Mouse (Mus musculus) embryo, embryonic 9.5 days (tissue): ENCODE measurements around the gene Il5.

ENCODE experiments used
- DNase-seq: peaks from one replicate; pipeline ENCODE4 v3.0.0-alpha.2; 2017; ENCODE audit errors: extremely low spot score

The Il5 gene

DNA sequence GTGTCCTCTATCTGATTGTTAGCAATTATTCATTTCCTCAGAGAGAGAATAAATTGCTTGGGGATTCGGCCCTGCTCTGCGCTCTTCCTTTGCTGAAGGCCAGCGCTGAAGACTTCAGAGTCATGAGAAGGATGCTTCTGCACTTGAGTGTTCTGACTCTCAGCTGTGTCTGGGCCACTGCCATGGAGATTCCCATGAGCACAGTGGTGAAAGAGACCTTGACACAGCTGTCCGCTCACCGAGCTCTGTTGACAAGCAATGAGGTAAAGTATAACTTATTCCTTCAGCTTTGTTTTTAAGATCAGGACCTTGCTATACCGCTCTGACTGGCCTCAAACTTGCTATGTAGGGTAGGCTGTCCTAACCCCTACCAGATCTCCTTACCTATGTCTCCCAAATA lies at the start of gene Il5:
Gene Il5 (plus strand): TSS at position 80 of the 400 bp plus-strand sequence.
- no peak for DNase-seq

DNA sequence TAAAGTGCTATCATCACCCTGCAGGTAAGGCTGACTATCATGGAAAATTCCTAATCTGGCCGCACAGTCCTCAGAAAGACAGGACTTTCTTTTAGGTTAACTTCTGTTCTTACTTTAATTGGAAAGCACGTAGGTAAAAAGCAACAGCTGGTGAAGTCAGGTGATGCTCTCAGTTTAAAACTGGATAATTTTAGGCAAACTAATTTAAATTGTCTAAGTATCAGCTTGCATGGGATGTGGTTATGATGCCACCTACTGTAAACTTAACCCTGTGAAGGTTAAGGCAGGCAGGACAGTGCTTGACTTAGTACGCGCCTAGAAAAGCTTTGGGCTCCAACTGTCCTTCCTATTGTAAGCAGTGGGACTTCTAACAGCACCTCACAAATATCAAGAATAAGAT lies 49.2 kb upstream of the Il5 start:
- DNase-seq = no peak

DNA sequence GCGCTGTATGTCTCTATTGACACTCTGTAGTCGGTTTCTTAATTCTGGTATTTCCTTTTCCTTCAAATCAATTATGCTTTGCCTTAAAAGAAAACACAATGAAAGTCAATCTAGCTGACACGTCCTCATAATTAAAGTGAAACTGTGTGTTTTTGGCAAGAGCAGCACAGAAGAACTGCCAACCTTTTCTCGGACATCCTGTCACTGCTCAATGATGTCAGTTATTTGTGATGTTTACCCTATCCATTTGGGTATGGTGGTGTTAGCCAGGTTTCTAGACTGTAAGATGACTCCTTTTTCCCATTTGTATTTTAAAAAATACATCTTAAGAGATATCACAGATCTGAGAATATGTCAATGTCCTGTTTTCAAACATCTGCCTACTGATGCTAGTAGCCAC lies 40.5 kb upstream of the Il5 start:
- DNase-seq = no peak

DNA sequence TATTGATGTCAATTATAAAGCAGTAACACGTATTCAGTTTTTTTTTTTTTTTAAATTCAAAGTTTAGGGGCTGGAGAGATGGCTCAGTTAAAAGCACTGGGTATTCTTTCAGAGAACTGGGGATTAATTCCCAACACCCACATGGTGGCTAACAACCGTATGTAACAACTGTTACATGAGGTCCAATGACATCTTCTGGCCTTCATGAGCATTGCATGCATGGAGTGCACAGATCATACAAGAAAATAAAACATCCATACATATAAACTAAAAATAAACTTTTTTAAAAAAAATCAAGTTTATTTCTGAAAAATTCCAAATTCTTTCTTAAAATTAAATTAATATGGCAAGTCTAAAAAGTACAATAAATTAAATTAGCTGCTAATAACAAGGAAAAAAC lies 38.9 kb upstream of the Il5 start:
- no peak for DNase-seq

DNA sequence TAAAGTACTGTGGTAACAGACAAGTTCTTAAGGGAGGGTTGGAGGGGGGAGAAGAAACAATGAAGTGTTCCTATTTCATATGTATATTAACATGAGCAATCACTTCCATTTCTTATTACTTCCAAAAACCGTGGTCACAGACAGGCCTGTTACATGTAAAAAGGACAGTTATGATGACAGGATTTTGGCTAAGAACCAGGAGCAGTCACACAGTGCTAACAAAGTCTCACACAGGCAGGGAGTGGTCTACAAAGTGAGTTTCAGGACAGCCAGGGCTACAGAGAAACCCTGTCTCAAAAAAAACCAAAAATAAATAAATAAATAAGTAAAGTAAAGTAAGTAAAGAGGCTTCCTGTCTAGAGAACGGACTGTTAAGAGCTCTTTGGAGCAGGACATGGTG lies 38.4 kb upstream of the Il5 start:
- no peak for DNase-seq

DNA sequence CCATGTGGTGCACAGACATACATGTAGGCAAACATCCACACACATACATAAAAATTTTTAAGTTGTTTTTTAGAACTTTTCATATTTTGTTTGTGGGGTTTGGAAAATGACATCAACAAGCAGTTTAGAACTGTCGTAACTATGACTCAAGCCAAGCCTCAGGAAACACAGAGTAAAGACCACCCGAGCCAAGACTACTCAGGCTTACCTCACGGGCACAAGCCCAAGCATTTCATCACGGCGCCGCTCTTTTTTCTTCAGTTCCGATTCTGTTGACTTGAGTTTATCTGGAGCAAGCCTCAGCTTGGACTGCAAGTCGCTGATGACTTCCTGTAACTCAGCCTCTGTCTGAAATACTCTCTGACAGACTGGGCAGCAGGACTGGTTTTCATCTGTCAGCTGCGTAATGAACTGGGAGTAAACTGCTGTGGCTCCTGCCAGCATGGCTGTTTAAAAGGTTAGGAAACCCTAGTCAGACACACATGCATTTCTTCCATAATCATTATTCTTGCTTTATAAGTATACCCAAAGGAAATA lies 37.5 kb upstream of the Il5 start:
- DNase-seq = no peak

DNA sequence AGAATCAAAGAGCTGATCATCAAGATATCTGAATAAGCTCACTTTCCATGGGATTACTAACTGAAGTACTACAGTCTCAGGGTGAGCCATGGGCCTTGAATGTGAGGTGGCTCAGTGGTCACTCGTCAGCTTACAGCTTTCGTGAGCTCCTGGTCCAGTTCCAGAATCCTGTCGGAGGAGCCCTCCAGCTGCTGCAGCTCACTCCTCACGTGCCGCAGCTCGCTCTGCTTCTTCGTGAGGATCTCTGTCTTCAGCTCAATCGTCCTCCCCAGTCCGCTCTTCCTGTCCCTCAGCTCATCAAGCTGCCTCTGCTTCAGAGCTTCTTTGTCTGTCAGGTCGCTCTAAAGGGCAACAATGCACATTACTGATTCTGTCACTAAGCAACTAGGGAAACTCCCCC lies 28.6 kb upstream of the Il5 start:
- no peak for DNase-seq

DNA sequence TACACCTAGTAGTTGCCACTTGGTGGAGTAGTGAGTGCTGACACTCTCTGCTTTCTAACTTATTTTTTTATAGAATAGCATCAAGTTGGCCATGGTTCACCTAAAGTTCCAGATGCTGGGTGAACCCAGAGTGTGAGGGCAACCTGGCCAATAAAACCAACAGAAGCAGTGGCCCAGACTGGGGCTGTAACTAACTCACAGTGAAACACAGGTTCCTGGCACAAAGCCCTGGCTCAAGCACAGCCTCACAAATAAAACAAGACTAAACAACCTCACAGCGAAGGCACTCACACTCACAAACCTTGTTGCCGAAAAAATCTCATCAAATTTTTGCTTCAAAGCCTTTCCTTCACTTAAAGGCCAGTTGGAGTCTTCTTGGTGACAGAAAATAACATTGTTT lies 22.1 kb upstream of the Il5 start:
- no peak for DNase-seq

DNA sequence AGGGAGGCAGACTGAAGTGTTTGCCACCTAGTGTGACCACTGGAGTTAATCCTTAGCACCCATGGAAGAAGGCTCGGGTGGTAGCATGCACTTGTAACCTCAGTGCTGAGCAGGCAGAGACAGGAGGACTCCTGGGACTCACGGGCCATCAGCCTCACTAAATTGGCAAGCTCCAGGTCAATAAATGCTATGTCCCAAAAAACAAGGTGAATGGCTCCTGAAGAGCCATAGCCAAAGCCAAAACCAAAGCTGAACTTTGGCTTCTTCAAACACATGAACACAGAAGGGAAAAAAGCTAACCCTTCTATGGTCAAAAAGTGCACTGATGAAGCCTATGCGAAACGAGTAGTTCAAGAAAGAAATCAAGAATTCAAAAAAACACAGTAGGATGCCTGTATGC lies 21.2 kb upstream of the Il5 start:
- no peak for DNase-seq

DNA sequence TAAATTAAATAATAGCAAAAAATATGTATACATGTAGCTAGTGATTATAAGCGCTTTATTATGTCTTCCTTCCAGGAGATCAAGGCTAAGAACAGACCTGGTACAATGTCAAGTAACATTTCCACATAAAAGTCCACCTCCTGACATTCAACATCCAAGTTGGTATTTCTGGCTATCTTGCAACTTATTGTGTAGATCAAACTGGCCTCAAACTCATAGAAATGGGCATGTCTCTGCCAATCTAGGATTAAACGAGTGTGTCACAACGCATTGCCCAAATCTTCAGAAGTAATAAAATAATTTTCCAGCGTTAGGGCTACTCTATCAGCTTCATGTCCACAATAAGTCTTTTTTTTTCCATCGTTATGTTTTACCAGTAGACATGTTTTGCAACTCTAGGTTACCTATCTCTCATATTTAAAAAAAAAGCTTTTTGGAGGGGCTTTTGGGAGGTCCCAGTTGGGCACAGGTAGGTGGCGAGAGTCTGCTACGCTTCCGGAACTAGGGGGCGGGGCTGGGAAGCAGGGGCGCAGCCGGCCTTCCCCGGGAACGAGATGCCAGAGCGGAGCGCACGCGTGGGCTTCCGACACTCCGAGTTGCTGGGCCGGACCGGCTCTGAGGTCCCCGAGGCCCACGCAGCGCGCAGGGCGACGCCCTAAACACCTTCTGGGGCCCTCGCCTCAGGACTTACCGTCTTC lies 14.2 kb upstream of the Il5 start:
- DNase-seq = peak; percentile 1

DNA sequence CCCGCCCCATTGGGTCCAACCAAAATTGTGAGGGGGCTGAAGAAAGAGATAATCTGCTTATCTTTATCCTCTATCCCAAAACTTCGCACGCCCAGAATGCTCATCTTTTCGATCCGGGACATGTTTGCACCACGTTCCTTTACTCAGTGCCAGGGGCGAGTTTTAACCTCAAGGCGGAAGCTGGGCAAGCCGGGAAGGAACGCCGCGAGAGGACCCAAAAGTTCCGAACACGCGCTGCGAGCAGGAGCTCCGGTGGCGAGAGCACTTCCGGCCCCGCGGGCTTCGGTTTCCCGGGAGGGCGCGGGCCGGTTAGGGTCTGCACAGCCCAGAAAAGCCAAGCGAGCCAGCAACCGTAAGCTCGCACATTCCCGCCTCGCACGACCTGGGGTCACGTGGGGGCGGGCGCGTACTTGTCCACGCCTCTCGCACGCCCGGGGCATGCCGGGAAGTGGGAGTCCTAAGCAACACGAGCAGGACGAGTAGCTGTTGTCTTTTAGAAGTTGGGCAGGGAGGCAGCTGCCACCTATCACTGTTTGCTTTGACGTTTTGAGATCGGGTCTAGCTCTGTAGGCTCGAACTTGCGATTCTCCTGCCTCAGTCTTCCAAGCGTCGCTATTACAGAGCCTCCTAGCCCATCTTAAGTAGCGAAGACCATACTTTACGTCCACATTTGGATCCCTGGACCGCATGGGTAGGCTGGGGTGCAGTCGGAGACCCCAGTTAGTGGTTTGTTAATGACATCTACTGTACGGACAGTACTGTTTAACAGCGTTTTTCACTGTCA lies 13.5 kb upstream of the Il5 start, which contains the start of gene Rad50:
Gene Rad50 (minus strand): TSS at position 386 of the 784 bp plus-strand sequence.
- DNase-seq = peak; percentile 92

DNA sequence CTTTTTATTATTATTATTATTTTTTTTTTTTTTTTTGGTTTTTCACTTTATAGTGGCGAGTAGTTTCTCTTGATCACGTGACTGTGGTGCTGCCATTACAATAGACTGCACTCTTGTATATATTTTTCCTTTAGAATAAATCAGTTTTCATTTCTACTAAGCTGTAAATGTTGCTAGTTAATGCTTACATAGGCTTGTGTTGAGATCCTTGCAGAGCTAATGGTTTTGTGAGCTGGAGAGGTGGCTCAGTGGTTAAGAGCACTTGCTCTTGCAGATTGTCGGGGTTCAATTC lies 12.9 kb upstream of the Il5 start:
- peak; percentile 4 for DNase-seq

DNA sequence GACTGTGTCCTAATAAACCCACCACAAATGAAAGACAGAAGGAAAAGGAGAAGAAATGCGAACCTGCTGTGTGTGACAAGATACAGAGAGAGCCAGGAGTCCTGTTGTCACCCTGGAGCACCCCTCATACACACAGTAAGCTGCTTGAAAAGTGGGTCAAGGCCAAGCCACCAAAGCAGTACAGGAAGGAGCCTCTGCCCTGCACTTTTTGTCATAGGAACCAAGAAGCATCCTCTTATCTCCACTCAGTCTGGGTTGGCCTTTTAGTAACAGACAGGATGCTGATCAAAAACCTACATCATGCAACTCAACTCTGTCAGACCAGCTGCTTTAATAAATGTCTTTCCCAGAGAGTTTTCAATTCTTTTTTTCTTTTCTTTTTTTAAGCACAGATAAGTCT lies 893 bp upstream of the Il5 start:
- no peak for DNase-seq

DNA sequence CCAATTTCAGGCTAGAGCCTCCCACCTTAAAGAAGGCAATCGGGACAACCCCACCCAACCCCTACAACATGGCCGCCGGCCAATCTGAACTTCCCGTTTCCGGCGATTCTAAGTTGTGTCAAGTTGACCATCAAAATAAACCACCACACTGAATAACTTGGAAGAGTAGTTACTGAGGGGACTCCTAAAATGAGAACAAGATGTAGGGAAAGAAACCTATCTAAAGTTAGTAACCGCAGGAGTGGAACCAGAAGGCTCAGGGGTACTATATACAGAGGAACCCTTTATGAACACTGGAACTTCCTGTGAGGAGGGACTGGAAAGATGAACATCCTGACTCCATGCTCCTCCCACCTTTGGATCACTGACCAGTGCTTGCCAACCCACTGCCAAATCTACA lies 10.9 kb downstream of the Il5 start:
- no peak for DNase-seq

DNA sequence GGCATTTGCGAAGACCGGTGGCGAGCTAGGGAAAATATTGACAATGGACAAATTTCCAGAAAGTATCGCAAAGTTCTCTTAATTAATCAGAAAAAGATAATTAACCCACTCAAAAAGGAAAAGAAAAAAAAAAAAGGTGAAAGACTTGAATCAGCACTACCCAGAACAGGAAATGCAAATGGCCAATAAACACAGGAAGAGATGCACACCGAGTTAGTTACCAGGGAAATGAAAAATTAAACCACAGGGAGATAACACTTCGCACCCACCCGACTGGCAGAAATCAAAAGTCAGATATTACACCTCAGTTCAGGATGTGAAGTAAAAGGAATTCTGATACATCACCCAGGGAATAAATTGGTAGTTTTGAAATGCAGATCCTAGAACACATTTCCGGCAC lies 11.7 kb downstream of the Il5 start:
- no peak for DNase-seq

DNA sequence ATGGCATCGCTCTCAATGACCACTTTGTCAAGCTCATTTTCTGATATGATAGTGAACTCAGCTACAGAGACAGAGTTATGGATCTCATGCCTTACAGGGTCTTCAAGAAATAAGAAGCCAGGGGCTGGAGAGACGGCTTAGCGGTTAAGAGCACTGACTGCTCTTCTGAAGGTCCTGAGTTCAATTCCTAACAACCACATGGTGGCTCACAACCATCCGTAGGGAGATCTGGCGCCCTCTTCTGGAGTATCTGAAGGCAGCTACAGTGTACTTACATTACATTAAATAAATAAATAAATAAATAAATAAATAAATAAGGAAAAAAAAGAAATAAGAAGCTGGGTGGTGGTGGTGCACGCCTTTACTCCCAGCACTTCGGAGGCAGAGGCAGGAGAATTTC lies 13.2 kb downstream of the Il5 start:
- no peak for DNase-seq

DNA sequence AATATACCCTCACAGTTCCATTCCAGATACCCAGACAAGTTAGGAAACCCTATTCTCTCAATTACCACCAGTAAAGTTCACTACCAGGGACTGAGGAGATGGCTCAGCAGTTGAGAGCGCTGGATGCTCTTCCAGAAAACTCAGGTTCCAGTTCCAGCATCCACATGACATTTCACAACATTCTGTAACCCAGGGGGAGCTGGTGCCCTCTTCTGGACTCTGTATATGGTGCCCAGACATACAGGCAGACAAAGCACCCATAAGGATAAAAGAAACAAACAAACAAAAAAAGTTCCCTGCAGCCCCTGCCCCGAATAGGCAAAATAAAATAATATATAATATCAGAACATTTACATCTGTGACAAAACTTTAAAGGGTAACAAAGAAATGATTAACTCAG lies 13.8 kb downstream of the Il5 start:
- DNase-seq = no peak

DNA sequence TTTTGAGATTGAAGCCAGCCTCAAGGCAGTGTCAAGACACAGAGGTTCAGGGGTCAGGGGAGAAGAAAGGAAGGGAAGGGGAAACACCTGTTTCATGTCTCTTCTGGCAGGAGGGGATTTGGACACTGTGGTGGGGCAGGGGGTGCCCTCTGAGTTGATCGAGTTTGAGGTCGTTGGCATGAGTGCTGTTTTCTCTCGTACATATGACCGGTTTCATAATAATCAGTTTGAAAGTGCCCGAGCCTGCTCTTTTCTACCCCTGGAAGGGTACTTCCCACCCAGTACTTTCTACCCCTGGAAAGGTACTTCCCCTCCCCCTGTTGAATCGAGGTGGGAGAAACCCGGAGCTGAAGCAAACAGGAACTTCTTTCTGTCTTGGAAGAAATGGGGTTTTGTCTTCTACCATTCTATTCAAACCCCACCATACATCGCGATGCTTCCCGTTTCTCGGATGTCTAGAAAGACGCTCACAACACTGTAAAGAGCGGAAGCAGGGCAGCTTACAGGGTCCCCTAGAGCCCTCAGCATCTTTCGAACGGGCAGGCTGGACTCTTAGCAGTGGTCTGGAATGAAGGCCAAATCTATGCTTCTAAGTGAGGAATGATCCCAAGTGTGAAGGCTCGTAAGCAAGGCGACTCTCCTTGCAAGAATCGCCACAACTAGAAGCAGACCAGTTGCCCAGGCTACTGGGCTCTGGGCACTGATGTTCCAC lies 14.5 kb downstream of the Il5 start:
- DNase-seq = no peak

DNA sequence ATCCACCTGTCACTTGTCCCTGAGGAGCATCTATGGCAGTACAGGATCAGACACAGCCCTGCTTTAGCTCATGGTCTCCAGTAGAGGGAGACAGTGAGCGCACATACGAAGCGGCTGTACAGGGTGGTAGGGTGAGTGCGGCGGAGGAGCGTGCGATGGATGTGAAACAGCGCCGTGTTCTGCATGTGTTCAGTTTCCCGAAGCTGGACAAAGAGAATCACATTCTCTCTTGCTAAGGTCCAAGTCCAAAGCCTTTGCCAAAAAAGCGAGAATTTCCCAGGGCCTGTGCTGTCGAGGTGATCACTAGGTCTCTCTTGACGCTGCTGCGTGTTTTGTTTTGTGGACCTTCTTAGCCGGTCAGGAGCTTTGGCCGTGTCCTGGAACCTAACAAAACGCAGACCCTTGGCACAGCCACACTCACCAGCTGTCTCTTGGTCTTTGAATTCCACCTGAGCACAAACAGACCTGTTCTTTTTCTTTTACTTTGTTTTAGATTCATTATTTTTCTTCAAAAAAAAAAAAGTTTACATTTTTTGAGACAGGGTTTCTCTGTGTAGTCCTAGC lies 15.2 kb downstream of the Il5 start:
- peak; percentile 75 for DNase-seq

DNA sequence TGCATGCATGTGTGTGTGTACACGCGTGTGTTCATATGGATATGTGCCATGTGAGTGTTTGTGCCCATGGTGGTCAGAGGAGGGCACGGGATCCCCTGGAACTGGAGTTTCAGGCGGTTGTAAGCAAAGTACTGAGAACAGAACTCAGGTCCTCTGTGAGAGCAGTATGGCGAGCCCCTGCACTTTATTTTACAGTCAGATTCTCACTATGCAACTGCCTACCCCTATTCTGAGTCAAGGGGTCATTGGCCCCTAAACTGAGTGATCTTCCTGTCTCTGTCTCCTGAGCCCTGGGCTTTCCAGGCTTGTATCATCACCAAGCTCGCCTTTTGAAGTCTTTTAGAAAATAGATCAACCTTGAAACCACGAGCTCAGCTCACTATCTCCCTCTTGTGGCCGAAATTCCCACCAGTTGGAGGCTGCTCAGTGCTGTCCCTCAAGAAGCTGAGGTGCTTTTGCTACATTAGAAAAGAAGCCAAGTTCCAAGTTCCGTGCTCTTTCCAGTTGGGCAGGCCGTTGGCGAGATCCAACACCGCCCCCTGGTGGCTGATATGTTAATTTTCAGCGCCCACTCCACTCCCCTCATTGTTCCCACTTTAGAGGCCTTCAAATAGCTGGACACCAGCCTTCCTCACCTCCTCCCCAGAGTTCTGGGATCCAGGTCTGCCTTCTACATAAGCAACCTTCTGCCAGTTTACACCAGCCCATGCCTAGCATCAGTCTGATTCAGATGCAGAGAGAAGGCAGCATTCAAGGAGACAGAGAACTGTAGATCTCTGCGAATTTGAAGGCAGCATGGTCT lies 16.4 kb downstream of the Il5 start:
- peak; percentile 82 for DNase-seq

DNA sequence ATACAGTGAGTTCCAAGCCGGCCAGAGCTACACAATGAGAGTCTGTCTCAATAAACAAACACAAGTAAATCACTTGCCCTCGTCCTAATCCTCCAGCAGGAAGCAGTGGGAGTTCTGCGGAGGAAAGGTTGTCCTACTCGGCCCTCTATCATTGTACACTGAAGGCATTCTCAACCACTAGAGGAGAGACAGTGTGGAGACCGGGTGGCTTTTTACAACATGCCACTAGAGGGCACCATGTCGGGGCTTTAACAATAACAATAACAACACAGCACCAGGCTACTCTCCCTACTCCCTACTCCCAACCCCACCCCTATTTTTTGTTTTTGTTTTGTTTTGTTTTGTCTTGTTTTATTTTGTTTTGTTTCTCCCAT lies 17.0 kb downstream of the Il5 start:
- DNase-seq = peak; percentile 45

DNA sequence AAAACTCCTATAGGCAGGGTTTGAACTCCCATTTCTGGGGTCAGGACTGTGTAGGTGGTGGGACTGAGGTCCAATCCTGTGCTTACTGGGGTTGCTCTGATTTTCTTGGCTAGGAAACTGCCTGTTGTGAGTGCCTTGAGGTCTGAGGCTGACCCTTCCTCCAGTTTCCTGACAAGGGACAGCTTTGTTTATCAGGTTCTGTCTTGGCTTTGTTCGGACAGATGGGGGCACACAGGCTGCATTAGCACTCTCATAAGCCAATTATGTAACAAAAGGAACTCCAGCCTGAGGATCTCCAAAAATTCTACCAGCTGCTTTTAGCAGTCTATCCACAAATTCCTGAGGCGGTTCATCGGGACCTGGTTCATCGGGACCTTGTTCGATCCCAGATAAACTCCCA lies 21.8 kb downstream of the Il5 start:
- no peak for DNase-seq
